Mouse (Mus musculus) stomach, postnatal 0 days (tissue): ENCODE data around the gene Rangap1. TPM values are rescaled to one million over a fixed set of nuclear protein-coding genes. Genes with fewer than 3 reads are reported as not detected.
A peak's percentile ranks its signal among the peaks of the same experiment; 100 is the strongest.

Experiments used
- ATAC-seq: fragments of 200-750 bp; cut with Nextera tagmentation; 2 replicates; pipeline ENCODE4 v1.8.0; 2017; ENCODE audit not compliant: low FRiP score, low TSS enrichment
- DNase-seq: peaks from one replicate; pipeline ENCODE4 v3.0.0-alpha.2; 2016; ENCODE audit warnings: low spot score
- H3K27ac ChIP-seq: fragments of 300-500 bp; sonication (generic); replicated peaks from 2 replicates; pipeline ENCODE4 v1.5.1; 2014; ENCODE audit warnings: mild to moderate bottlenecking, control low read depth
- H3K27me3 ChIP-seq: fragments of 300-500 bp; sonication (generic); 2 replicates; pipeline ENCODE4 v1.6.1; 2014; ENCODE audit warnings: low read length; ENCODE audit not compliant: control insufficient read depth, insufficient read depth
- H3K36me3 ChIP-seq: fragments of 300-500 bp; sonication (generic); 2 replicates; pipeline ENCODE4 v1.6.1; 2014; ENCODE audit warnings: low read length, mixed read lengths; ENCODE audit not compliant: control insufficient read depth, insufficient read depth
- H3K4me1 ChIP-seq: fragments of 300-500 bp; sonication (generic); replicated peaks from 2 replicates; pipeline ENCODE4 v1.6.1; 2014; ENCODE audit warnings: antibody characterized with exemption; ENCODE audit not compliant: control insufficient read depth, insufficient read depth
- H3K4me2 ChIP-seq: fragments of 300-500 bp; sonication (generic); replicated peaks from 2 replicates; pipeline ENCODE4 v1.6.1; 2014; ENCODE audit warnings: low read depth, mild to moderate bottlenecking, control low read depth, moderate library complexity
- H3K4me3 ChIP-seq: fragments of 300-500 bp; sonication (generic); 2 replicates; pipeline ENCODE4 v1.5.1; 2014; ENCODE audit warnings: low read depth, low read length, control low read depth
- H3K9ac ChIP-seq: fragments of 300-500 bp; sonication (generic); 2 replicates; pipeline ENCODE4 v1.6.1; 2014; ENCODE audit warnings: mild to moderate bottlenecking, low read length, control low read depth, mixed read lengths
- H3K9me3 ChIP-seq: fragments of 300-500 bp; sonication (generic); 2 replicates; pipeline ENCODE4 v1.6.1; 2016; ENCODE audit warnings: low read length; ENCODE audit not compliant: control insufficient read depth
- CTCF ChIP-seq: IDR thresholded peaks from 2 replicates; pipeline ENCODE4 v1.5.1; 2016; ENCODE audit warnings: antibody characterized with exemption, low read depth, mild to moderate bottlenecking, moderate library complexity
- EP300 ChIP-seq: optimal IDR thresholded peaks from 2 replicates; pipeline ENCODE3; 2016; ENCODE audit warnings: antibody characterized with exemption
- WGBS: fragments of 180-500 bp; shearing (Covaris S2); extraction: QIAGEN DNeasy Blood & Tissue Kit; methylation state at CpG from one replicate; pipeline ENCODE4 v1.1.7; 2014; 5-methylcytosine and 5-hydroxymethylcytosine counted together
- polyA plus RNA-seq: library from polyadenylated mRNA; unstranded; fragments of >200 nt; fragmentation: Nextera tagmentation; extraction: Ambion mirVana; gene quantifications from 2 replicates; pipeline ENCODE4 v1.2.1, GENCODE M21; 2015

Rangap1 gene
- polyA plus RNA-seq, 1 experiment from 2014 or later, result 40.2 TPM

- Histone ChIP-seq H3K27me3 (no peaks in the 10 kb centered on the region), H3K9me3 (no peaks in the 10 kb centered on the region), H3K4me1 (no peaks in the 10 kb centered on the region), H3K9ac (no peak overlapping the region), H3K4me2 (no peak overlapping the region), H3K27ac (no peak overlapping the region), H3K36me3 (peaks cover 46% of the 10 kb centered on the region), H3K4me3 (no peak overlapping the region)
- DNase-seq (no peak), ATAC-seq (no peak)
- TF ChIP-seq CTCF, result no peak
- 87% methylated on average over 11 of the region's 11 CpGs for WGBS
Observed at GRCm38 (mm10) chr15:81776631-81777422, 31.5 kb upstream of the Rangap1 start.

GRCm38 (mm10) chr15:81774505-81775171 is 29.3 kb upstream of the Rangap1 start:
- Histone ChIP-seq H3K27ac (no peak overlapping the region), H3K36me3 (peaks cover 30% of the 10 kb centered on the region), H3K4me3 (no peak overlapping the region), H3K27me3 (no peaks in the 10 kb centered on the region), H3K4me2 (no peak overlapping the region), H3K9ac (no peak overlapping the region), H3K9me3 (no peaks in the 10 kb centered on the region), H3K4me1 (no peaks in the 10 kb centered on the region)
- ATAC-seq (no peak), DNase-seq (no peak)
- TF ChIP-seq CTCF (no peak), EP300 (no peak)
- 87% methylated on average over 15 of the region's 15 CpGs for WGBS

- TF ChIP-seq EP300 (no peak), CTCF (no peak)
- no peaks in the 10 kb centered on the region for H3K4me1 ChIP-seq
Observed at GRCm38 (mm10) chr15:81772431-81773120, 27.2 kb upstream of the Rangap1 start.

GRCm38 (mm10) chr15:81769037-81769436 is 23.7 kb upstream of the Rangap1 start:
- Histone ChIP-seq H3K27ac (no peak overlapping the region), H3K4me2 (no peak overlapping the region), H3K27me3 (no peaks in the 10 kb centered on the region), H3K9me3 (no peaks in the 10 kb centered on the region), H3K36me3 (peaks cover 3% of the 10 kb centered on the region), H3K4me3 (no peak overlapping the region), H3K9ac (no peak overlapping the region), H3K4me1 (no peaks in the 10 kb centered on the region)
- peak; percentile 52; the same call in 1 of the 2 replicates for ATAC-seq
- WGBS, result 49% methylated on average over 10 of the region's 13 CpGs
- peak; percentile 57 for DNase-seq
- TF ChIP-seq CTCF, result no peak
- TF ChIP-seq EP300, result no peak

More at GRCm38 (mm10) chr15:81772431-81773120, 27.2 kb upstream of the Rangap1 start:
- Histone ChIP-seq H3K36me3 (peaks cover 13% of the 10 kb centered on the region), H3K4me2 (no peak overlapping the region), H3K9me3 (no peaks in the 10 kb centered on the region), H3K27ac (no peak overlapping the region), H3K27me3 (no peaks in the 10 kb centered on the region), H3K4me3 (no peak overlapping the region), H3K9ac (no peak overlapping the region)
- 74% methylated on average over 20 of the region's 20 CpGs for WGBS
- no peak for ATAC-seq
- DNase-seq, result no peak

GRCm38 (mm10) chr15:81766439-81766838 is 21.1 kb upstream of the Rangap1 start:
- WGBS, result 90% methylated on average over 5 of the region's 5 CpGs

More at GRCm38 (mm10) chr15:81766439-81766838, 21.1 kb upstream of the Rangap1 start:
- H3K4me3 ChIP-seq, result no peak overlapping the region
- DNase-seq (no peak), ATAC-seq (no peak)
- no peak overlapping the region for H3K4me2 ChIP-seq
- TF ChIP-seq EP300 (no peak), CTCF (no peak)
- no peaks in the 10 kb centered on the region for H3K9me3 ChIP-seq
- H3K27ac ChIP-seq, result no peak overlapping the region
- no peak overlapping the region for H3K9ac ChIP-seq
- H3K4me1 ChIP-seq, result no peaks in the 10 kb centered on the region
- H3K36me3 ChIP-seq, result no peaks in the 10 kb centered on the region; the same call in 1 of the 2 replicates
- H3K27me3 ChIP-seq, result no peaks in the 10 kb centered on the region
